Mouse (Mus musculus): ENCODE data around the gene Rhou. TPM values are rescaled to one million over a fixed set of nuclear protein-coding genes. Genes with fewer than 3 reads are reported as not detected.
A peak's percentile ranks its signal among the peaks of the same experiment; 100 is the strongest.

The Rhou gene
- total RNA-seq, 2 experiments from 2014 or later = 6.9 to 8.0 TPM

- DNase-seq (ENCODE audit: low spot score in 2 of 2) = no peak
These were observed 31.7 kb downstream of the Rhou start for GRCm38 (mm10) chr8:123685477-123685876.

- DNase-seq (ENCODE audit: low spot score in 2 of 2) = no peak
These were observed 34.1 kb downstream of the Rhou start for GRCm38 (mm10) chr8:123687826-123688225.

- no peak for DNase-seq (ENCODE audit: low spot score in 2 of 2)
These were observed 38.6 kb downstream of the Rhou start for GRCm38 (mm10) chr8:123692165-123692962.

- DNase-seq (ENCODE audit: low spot score in 2 of 2) = no peak
These were observed 42.4 kb downstream of the Rhou start for GRCm38 (mm10) chr8:123696167-123696566.

GRCm38 (mm10) chr8:123697329-123697728 lies 43.6 kb downstream of the Rhou start:
- no peak for DNase-seq (ENCODE audit: low spot score in 2 of 2)

GRCm38 (mm10) chr8:123700399-123701070 lies 46.8 kb downstream of the Rhou start:
- no peak for DNase-seq (ENCODE audit: low spot score in 2 of 2)

- peak in 1 of 2 experiments; percentile 63 for DNase-seq (ENCODE audit: low spot score in 2 of 2)
These were observed 48.3 kb downstream of the Rhou start for GRCm38 (mm10) chr8:123701952-123702587.

- no peak for DNase-seq (ENCODE audit: low spot score in 2 of 2)
These were observed 51.6 kb downstream of the Rhou start for GRCm38 (mm10) chr8:123705376-123705775.

- DNase-seq (ENCODE audit: low spot score in 2 of 2) = no peak
These were observed 53.4 kb downstream of the Rhou start for GRCm38 (mm10) chr8:123707137-123707536.

GRCm38 (mm10) chr8:123708729-123709128 lies 55.0 kb downstream of the Rhou start:
- DNase-seq (ENCODE audit: low spot score in 2 of 2) = no peak

GRCm38 (mm10) chr8:123710335-123710734 lies 56.6 kb downstream of the Rhou start:
- no peak for DNase-seq (ENCODE audit: low spot score in 2 of 2)

Other genes starting within 250 kb of the Rhou start
- not detected for gene Mc1r, start 246.8 kb upstream of the Rhou start, total RNA-seq (2021)
- under 1 TPM; 0.61 to 0.96 TPM for gene Tubb3, start 242.5 kb upstream of the Rhou start, total RNA-seq (2021)
- gene Def8, start 230.4 kb upstream of the Rhou start, total RNA-seq (2021) = 10 to 100 TPM; 32.2 to 37.3 TPM
- 10 to 100 TPM; 39.4 to 48.5 TPM for gene Afg3l1, start 176.0 kb upstream of the Rhou start, total RNA-seq (2021)
- gene Dbndd1, start 138.5 kb upstream of the Rhou start, total RNA-seq (2021) = under 1 TPM; 0.44 to 0.57 TPM
- 10 to 100 TPM; 10.7 to 13.0 TPM for gene Gas8, start 135.1 kb upstream of the Rhou start, total RNA-seq (2021)
- gene Rab4a, start 152.1 kb downstream of the Rhou start, total RNA-seq (2021) = 10 to 100 TPM; 14.2 to 14.3 TPM
- gene Ccsap, start 206.3 kb downstream of the Rhou start, total RNA-seq (2021) = 1 to 10 TPM; 3.5 to 4.9 TPM
- over 10,000 TPM; 33,708 to 36,184 TPM for gene Acta1, start 240.8 kb downstream of the Rhou start, total RNA-seq (2021)

All from gastrocnemius, postnatal 4 days (tissue).